Mouse (Mus musculus): Measurements from ENCODE around the gene Snx10.
"Not testable (repeated sequence)": the region's sequence is repeated elsewhere in the genome, so short reads cannot be mapped to it uniquely, and the experiment has no call there.

The Snx10 gene

DNA sequence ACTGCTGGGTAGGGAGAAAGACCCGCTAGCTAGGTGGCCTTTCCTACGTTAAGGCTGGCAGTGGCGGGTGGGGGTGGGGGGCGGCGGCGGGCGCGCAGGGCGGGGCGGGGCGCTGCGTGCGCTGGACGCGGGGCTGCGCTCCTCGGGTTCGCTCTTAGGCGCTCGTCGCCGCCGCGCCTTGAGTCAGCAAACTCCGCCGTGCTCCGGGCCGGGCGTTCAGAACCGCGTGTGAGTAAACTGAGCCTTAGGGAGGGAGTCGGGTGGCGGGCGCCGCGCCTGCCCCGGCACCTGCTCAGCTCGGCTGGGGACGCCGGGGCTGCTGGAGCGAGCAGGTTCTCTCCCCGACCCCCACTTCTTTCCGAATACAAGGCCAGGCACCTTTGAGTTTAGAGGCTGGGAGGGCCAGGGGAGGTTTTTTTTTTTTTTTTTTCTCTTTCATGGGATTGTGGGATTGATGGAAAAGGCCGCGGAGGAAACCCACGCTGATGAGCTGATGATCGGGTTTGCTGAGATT, at the start of gene Snx10:
Snx10 (plus strand) TSS at position 95 of the 514 bp plus-strand sequence.
- in situ Hi-C loops (cut with MboI, MseI), result no loop called here

DNA sequence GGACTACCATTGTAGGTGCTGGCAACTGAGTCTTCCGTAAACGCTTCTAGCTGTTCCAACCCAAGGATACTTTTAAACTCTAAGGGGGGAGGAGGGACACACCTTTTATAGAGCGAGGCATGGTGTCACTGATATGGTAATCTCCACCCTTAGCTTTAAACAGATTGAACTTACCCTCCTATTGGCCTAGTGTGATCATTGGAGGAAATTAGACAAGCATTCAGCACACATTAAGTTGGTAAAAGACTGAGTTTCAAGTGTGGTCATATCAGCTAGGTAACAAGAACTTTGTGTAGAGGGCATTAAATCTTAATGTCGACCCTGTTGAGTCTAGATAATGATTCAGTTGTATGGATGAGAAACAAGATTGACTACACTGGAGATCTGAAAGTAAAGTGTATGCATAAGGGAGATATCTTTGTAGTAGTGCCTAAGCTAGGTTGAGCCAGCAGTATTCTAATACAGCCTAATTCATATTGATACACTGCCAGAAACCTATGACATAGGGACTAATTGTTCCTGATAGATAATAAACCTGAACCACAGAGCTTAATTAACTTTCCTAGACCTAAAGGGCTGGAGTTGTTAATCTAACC, 44.5 kb upstream of the Snx10 start:
- in situ Hi-C loops (cut with MboI, MseI), result no loop called here

DNA sequence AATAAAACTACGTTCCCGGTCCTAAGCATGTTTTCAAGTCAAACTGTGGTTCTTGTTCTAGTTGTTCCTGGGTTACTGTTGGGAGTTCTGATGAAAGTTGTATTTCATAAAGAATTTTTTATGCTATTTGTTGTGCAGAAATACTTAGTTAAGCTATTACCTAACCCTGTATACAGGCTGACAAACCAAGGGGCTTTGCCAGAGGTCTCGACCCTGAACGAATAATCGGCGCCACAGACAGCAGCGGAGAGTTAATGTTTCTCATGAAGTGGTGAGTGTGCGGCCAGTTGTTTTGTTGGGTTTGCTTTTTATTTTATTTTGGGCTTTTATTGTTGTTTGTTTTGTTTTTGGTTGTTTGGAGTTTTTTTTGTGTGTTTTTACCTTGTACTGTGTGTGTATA, 42.2 kb upstream of the Snx10 start:
- in situ Hi-C loops (cut with MboI, MseI), result no loop called here

DNA sequence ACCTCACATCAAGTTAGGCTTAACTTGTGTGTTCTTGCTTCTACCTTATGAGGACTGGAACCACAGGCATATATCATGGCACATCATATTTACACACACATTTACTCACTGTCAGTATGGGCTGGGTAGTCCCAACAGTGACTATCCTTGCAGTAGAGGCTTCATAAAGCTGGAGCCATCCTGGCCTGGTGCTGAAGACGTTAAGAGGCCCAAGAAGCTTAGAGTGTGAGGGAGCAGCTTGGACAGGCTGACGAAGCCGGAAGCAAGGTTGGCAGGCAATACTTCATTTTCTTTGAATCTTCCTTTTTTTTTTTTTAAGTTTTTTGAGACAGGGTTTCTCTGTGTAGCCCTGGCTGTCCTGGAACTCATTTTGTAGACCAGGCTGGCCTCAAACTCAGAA, 39.8 kb upstream of the Snx10 start:
- in situ Hi-C loops (cut with MboI, MseI), result no loop called here

DNA sequence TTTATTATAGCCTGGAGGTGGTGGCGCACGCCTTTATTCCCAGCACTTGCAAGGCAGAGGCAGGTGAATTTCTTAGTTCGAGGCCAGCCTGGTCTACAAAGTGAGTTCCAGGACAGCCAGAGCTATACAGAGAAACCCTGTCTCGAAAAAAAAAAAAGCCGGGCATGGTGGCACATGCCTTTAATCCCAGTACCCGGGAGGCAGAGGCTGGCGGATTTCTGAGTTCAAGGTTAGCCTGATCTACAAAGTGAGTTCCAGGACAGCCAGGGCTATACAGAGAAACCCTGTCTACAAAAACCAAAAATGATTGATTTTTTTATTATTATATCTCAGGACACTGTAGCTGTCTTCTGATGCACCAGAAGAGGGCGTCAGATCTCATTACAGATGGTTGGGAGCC, 39.1 kb upstream of the Snx10 start:
- in situ Hi-C loops (cut with MboI, MseI), result not testable (repeated sequence)

DNA sequence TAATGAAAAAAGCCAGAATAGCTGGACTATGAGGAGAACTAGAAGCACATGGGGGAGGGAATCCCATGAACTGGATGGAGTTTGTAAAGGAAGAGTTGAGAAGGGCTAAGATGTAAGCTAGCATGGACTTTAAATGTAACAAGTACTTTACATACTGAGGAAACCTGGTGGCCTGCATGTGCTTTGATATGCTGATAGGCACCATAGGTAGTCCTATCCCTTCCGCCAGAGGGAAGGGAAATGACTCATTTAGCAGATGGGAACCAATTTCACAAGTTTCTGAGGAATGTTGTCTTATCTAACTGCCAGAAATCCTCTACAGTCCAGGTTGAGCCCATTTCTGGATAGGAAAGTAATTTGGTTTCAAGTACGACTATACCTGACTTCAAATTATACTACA, 38.1 kb upstream of the Snx10 start:
- in situ Hi-C loops (cut with MboI, MseI), result no loop called here

DNA sequence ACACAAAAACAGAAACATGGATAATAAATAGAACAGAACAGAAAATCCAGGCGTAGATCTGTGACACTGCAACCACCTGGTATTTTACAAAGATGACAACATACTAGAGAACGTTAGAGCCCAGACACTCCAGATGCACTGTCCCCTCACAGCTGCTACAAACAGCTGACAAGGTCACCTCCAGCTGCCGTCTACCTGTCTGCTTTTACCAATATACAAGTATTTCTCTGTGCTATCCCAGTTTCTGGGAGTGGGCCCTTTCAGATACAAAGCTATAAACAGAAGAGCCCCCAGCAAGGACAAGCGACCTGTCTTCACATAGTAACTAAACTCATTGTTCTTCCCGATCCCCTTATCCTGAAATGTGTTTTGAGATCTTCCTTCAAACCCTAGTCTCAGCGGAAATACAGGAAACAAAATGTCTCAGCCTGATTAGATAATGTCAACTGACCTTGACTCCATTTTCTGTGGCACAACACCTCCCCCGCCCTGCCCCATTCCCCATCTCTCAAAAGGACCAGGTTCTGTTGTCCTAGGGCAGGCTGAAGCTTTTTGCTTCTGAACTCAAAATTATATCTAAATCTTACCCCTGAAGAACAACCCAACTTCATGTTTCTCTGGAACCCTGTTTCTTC, 37.5 kb upstream of the Snx10 start:
- in situ Hi-C loops (cut with MboI, MseI), result no loop called here

DNA sequence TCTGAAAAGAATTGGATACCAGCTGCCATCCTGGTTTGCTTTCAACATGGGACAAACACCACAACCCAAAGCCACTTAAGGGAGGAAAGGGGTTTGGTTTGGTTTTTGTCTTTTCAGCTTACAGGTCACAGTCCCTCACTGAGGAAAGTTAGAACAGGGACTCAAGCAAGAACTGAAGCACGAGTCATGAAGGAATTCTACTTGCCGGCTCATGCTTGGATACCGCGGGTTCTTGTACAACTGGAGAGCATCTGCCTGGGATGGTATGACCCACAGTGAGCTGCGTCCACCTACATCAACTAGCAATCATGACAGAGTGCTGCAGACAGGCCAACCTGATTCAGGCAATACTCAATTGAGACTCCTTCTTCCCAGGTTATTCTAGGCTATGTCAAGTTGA, 37.0 kb upstream of the Snx10 start:
- in situ Hi-C loops (cut with MboI, MseI), result no loop called here

DNA sequence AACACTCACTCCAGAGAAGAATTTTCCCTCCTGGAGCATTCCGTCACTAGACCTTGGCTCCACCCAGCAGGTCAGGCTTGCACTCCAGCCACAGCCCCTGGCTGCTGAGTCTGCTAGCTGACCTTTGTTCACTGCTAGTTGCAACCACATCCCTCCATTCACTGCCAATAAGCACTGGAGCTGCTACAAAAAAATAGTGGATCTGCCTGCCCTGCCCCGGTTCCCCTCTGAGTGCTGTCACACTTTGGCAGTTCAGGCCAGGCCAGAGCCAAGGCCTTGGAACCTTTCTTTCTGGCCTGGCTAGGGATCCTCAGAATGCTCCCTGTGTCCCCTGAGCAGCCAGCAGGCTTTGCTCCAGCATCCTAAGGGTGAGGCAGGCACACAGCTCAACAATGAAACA, 33.9 kb upstream of the Snx10 start:
- in situ Hi-C loops (cut with MboI, MseI), result no loop called here

DNA sequence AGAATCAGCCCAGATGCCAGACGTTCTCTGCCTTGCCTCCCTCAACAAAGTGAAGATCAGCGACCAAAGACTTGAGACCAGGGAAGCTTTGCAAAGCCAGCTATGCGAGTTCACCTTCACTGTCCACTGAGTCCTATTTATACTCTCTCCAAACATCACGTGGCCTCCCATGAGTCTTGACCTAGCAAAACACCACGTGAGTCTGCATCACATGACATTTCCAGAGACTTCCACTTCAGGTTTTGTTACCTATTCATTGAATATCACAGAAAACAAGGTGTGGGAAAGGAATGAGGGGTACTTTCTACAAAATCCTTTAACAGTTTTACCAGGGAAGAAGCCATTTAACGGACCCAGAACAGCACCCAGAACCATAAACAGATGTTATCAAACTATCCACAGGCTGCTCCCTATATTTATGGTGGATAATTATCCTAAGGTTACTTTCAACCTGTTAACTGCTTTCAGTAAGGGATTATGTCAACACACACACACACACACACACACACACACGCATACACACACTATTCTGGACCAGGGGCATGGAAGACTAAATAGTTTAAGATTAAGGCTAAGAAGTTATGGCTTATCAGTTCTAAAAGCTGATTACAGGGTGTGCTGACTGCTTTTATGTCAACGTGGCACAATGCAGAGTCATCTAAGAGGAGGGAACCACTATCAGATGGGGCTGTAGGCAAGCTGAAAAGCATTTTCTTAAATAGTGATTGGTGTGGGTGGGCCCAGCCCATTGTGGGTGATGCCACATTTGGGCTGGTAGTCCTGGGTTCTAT, 26.2 kb upstream of the Snx10 start:
- in situ Hi-C loops (cut with MboI, MseI), result no loop called here

DNA sequence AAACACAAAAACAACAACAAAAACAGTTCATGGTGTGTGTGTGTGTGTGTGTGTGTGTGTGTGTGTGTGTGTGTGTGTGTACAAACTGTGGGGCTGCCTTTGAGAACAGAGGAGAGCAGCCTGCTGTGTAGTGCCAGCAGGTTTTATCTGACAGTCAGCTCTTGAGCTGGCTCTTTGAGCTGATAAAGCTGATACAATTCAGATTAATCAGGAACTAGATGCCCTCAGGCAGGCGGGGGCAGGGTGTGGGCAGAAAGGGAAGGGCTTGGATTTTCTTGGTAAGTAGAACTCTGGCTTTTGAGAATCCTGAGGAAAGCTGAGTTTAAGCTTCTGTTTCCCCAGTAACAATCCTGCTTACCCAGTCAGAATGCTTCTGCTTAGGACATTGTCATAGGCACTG, 18.0 kb upstream of the Snx10 start:
- in situ Hi-C loops (cut with MboI, MseI), result loop anchor here (5.0 kb wide), 1 partner anchor 52 kb away; no protein-coding TSS in a partner anchor

DNA sequence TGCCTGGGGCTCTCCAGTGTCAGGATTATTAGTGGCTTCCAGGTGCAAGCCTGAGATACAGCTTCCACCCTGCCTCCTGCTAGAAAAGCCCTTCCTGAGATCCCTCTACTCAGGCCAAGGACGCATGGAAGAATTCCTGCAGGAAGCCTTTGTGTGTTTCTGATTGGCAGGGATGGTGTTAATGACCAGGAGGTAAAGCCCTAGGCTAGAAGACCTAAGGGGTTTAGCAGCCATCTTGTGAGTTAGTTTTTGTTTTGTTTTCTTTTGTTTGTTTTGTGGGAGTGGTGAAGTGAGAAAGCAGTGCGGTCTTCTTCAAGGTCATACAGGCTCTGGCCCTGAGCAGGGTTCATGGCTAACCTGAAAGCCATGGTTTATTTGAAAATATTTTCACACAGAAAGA, 16.1 kb upstream of the Snx10 start:
- in situ Hi-C loops (cut with MboI, MseI), result loop anchor here (5.0 kb wide), 1 partner anchor 50 kb away; no protein-coding TSS in a partner anchor

DNA sequence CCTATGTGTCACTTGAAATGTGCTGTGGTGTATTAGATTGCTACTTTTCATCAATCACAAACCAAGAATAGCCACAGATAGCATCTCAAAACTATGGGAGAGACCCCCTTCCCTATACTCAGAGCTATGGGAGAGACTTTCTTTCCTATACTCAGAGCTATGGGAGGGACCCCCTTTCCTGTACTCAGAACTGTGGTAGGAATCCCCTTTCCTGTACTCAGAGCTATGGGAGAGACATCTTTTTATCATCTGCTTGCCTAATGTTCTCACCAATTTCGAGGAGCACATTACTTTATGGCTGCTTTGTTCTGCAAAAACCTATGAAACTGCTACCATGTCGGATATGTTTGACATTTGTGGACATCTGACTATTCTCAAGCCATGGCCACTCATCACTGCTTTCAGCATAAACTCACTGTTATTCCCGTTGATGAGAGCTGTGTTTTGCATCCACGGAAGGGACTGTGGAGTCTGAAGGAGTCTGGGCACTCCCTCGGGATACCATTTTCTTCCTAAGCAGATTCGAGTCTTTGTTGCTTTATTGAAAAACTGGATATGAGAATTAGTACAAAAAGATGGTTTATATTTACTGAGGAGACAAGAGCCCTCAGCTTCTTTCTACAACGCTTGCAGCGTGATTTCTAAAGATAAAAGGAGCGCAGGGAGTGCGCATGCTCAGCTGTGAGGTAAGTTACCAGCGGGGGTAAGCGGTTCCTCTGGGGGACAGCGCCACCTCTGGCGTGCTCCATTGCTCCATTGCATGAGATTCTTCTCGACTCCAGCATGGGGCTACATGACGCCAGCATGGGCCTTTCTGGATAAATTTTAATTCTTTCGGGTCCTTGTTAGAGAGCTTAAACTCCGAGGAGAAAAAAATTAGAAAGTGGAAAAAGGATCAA, 14.7 kb upstream of the Snx10 start:
- in situ Hi-C loops (cut with MboI, MseI), result loop anchor here (5.0 kb wide), 1 partner anchor 48 kb away; no protein-coding TSS in a partner anchor

DNA sequence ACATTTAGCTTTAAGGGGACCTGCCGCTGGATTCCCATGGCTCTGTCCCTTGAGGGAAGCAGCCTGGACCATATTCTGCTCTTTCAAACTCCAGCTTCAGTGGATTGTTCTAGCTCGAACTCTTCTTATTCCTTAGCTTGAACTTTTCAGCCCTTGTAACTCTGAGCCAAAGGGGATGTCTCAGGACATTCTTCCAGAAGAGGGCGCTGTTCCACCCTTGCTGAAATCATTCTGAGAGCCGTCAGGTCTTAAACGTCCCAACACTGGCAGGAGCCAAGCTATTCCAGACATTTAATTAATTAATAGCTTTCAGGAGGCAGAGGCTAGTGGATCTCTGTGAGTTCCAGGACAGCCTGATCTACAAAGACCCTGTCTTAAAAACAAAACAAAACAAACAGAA, 13.6 kb upstream of the Snx10 start:
- in situ Hi-C loops (cut with MboI, MseI), result no loop called here

DNA sequence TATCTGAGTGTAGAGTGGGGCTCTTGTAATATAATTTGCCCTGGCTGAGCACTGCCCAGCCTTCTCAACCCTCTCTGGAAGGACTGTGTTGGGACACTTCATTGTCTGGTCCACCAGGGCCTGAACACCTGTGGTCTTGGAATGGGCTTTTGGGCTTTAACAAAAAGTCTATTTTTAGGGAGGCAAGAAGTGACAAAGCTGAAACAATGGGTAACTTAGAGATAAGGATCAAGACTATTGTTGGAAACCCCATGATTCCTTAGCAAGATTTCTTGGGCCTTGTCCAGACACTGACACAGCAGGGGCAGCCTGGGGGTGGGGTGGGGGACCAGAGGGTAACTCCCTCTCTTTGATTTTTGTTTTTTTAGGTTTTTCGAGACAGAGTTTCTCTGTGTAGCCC, 12.8 kb upstream of the Snx10 start:
- in situ Hi-C loops (cut with MboI, MseI), result no loop called here

DNA sequence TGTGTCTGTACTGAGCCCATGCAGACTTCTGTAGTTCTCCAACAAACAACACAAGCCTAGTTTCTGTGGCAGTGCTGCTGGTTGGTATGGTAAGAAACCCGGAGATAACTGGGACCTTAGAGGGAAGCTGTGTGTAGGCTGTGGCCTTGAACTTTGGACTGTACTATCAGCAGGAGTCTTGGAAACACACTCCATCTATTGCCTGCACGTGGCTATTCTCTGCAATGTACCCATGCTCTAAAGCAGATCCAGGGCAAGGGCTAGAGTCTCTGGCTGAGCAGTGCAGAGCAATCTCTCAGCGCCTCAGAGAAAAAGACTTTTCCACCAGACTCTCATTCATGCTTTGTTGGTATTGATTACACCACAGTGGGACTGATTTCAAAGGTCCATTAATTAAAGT, 10.0 kb upstream of the Snx10 start:
- in situ Hi-C loops (cut with MboI, MseI), result no loop called here

DNA sequence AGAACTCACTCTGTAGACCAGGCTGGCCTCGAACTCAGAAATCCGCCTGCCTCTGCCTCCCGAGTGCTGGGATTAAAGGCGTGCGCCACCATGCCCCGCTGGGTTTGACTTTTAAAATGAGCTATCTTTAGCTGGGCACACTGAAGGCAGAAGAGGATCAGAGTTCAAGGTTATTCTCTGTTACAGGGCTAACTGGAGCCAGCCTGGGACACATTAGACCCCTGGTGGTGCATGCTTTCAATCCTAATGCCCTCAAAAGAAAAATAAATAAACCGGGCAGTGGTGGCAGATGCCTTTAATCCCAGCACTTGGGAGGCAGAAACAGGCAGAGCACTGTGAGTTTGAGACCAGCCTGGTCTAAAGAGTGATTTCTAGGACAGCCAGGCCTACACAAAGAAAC, 8.8 kb upstream of the Snx10 start:
- in situ Hi-C loops (cut with MboI, MseI), result loop anchor here (5.0 kb wide), 1 partner anchor 43 kb away; the partner anchor contains the start of gene Cbx3

DNA sequence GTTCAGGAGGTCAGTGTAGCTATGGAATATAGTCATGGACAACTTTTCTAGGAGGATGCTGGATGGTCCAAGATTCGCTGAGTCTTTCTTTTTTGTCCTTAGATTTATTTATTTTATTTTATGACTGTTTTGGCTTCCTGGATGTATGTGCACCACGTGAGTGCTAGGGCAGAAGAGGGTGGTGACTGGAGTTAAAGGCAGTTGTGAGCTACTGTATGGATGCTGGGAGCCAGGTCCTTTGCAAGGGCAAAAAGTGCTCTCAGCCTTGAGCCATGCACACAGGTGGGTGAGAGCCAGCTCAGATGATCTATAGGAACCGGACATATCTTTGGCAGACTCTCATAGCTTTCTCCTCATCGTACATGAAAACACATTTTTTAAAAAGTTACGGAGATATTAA, 391 bp upstream of the Snx10 start:
- in situ Hi-C loops (cut with MboI, MseI), result no loop called here

DNA sequence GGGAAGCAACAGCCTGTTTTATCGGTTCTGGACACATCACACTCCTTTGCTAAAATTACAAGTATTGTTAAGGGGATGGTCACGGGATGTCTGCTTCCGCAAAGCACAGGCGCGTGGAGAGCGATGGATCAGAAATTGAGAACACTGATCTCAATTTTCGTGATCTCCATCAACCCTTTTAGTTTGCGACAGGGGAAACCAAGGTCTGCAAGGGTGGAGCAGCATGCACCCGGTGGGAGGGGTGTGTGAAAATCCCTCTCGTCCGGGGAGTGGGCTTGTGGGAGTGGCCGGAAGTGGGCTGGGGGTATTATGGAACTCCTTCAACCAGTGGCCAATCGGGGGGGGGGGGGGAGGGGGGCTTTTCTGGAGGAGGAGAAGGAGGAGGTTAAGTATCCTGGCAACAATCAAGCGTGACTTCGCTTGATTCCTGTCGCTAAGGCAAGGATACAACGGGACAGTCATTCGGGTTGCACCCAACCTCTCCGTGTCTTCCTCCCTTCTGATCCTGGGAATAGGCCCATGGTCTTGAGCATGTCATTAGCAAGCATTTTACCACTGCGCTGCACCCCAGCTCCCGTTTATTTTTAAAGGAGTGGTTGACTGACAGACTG, 725 bp downstream of the Snx10 start:
- in situ Hi-C loops (cut with MboI, MseI), result no loop called here

DNA sequence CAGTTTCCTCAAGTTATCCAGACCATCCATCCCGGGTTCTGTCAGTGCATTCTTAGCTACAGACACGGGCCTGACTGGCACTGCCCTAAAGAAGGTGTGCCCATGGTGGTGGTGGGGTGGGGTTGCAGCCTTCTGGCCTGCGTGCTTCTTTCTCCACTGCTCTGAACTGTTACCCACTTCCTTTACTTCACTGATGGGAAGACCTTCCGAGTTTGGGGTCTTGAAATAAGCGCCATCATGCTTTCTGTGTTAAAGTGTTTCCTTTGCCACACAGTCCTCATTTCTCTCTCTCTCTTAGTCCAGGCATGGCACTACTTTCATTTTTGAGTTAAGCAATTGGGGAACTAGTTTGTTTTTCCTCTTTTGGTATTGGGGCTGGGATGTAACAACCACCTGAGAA, 1.3 kb downstream of the Snx10 start:
- in situ Hi-C loops (cut with MboI, MseI), result no loop called here

DNA sequence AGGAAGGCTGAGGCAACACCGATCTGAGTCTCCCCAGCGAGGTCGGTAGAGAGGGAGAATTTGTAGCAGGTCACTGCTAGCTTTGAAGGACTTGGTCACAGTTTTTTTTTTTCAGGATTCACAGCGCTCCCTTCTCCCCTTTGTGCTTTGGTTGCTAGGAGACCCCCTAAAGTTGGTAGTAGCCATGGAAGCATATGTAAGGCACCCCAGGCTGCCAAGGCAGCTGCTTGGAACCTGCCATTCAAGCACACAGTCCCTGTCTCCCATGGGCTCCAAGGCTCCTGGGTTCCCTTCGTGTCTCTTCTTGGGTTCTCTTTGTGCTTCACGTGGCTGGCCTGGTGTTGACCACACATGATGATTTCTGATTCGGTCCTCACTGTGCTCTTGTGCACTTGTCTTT, 5.8 kb downstream of the Snx10 start:
- in situ Hi-C loops (cut with MboI, MseI), result no loop called here
